ENCODE assay signal across 16 mouse cellular contexts in genomic region chr6:36507946-36508345, GRCm38 (mm10).
A peak's percentile ranks its signal among the peaks of the same experiment; 100 is the strongest.
DNase-seq lines count a peak whose midpoint lies in the region; ATAC-seq and TF ChIP-seq lines count a peak whose summit lies in the region.
"Had no signal": no experiment of that assay in that cellular context is flagged by ENCODE, and none has a peak within 500 bp of the region (broad histone marks: within the 10 kb centered on the region; RNA-seq: fewer than 3 reads in every experiment).

No protein-coding gene starts in this region.

- DNase-seq in hindbrain, postnatal 0 days (ENCODE audit: low spot score), result peak; percentile 8
- no peak for DNase-seq in hindbrain, embryonic 10.5 days (ENCODE audit: low spot score)
- peak; percentile 43 for DNase-seq in Muller cell, postnatal 12 days (ENCODE audit: inconsistent ontology term)
- DNase-seq in heart, adult 8-10 months (ENCODE audit: low spot score), result peak; percentile 52
- DNase-seq in heart, postnatal 10 days, result peak; percentile 65 to 74
- no peak for DNase-seq in cerebellum, adult 11-12 months
- DNase-seq in thymus, postnatal 14 days, result no peak
- DNase-seq: adrenal gland, postnatal 14 days; gastrocnemius, postnatal 25 days; layer of hippocampus, adult 9-11 months; liver; spleen, adult 18-20 months had no signal

- WGBS in hindbrain, postnatal 0 days, result 55% methylated on average over 7 of the region's 7 CpGs
- 53% methylated on average over 7 of the region's 7 CpGs for WGBS in hindbrain, embryonic 10.5 days

- no peaks in the 10 kb centered on the region; the same call in 1 of the 2 replicates for H3K4me1 ChIP-seq in hindbrain, postnatal 0 days (ENCODE audit: insufficient read depth, low read length)
- H3K4me1 ChIP-seq in hindbrain, embryonic 10.5 days (replicated peaks), result no peaks in the 10 kb centered on the region
- H3K4me1 ChIP-seq: midbrain, embryonic 13.5 days had no signal

- no peaks in the 10 kb centered on the region for H3K9me3 ChIP-seq in hindbrain, postnatal 0 days (ENCODE audit: low read length)
- H3K9me3 ChIP-seq in hindbrain, embryonic 10.5 days, result no peaks in the 10 kb centered on the region
- H3K9me3 ChIP-seq: G1E; midbrain, embryonic 13.5 days had no signal

- H3K9ac ChIP-seq in hindbrain, postnatal 0 days (replicated peaks; ENCODE audit: low read length), result no peak overlapping the region
- H3K9ac ChIP-seq: midbrain, embryonic 13.5 days had no signal

- no peaks in the 10 kb centered on the region for H3K27me3 ChIP-seq in hindbrain, postnatal 0 days (ENCODE audit: insufficient read depth, low read length)
- no peaks in the 10 kb centered on the region for H3K27me3 ChIP-seq in hindbrain, embryonic 10.5 days (ENCODE audit: insufficient read depth, poor library complexity, severe bottlenecking)
- H3K27me3 ChIP-seq: midbrain, embryonic 13.5 days had no signal

- no peak for ATAC-seq in hindbrain, postnatal 0 days
- ATAC-seq in CD4-positive, CD25-positive, alpha-beta regulatory T cell, adult 4 months, result no peak
- ATAC-seq: forebrain, embryonic 16.5 days; midbrain, embryonic 13.5 days had no signal

- H3K27ac ChIP-seq in hindbrain, postnatal 0 days, result no peak overlapping the region
- H3K27ac ChIP-seq in hindbrain, embryonic 10.5 days, result no peak overlapping the region
- H3K27ac ChIP-seq: midbrain, embryonic 13.5 days had no signal

- no peak for TF ChIP-seq CTCF in hindbrain, postnatal 0 days (IDR thresholded peaks at IDR 0.05; ENCODE audit: low read depth)

- no peak overlapping the region for H3K4me3 ChIP-seq in hindbrain, postnatal 0 days (ENCODE audit: low read length)
- no peak overlapping the region for H3K4me3 ChIP-seq in hindbrain, embryonic 10.5 days
- H3K4me3 ChIP-seq: midbrain, embryonic 13.5 days had no signal

- no peaks in the 10 kb centered on the region for H3K36me3 ChIP-seq in hindbrain, postnatal 0 days (ENCODE audit: insufficient read depth, low read length)
- H3K36me3 ChIP-seq in hindbrain, embryonic 10.5 days, result no peaks in the 10 kb centered on the region
- H3K36me3 ChIP-seq: G1E; midbrain, embryonic 13.5 days had no signal

- intact Hi-C loops in heart, postnatal 10 days (cut with DNase I), result loop anchor here (5.0 kb wide), 2 partner anchors 51 to 116 kb away; no protein-coding TSS in a partner anchor

- no peak overlapping the region for H3K4me2 ChIP-seq in hindbrain, postnatal 0 days (ENCODE audit: low read depth, low read length)
- H3K4me2 ChIP-seq: midbrain, embryonic 13.5 days had no signal

Comparison
In these comparisons a context has a peak if more than half of its experiments do, and no peak if none do; other contexts are left out.
1. DNase-seq: peak in hindbrain, postnatal 0 days (single experiment), Muller cell, postnatal 12 days (single experiment), heart, adult 8-10 months (single experiment) and heart, postnatal 10 days (2 of 2); none in hindbrain, embryonic 10.5 days (single experiment), cerebellum, adult 11-12 months (single experiment) and thymus, postnatal 14 days (single experiment).